Mouse (Mus musculus) testis, postnatal 14 days (tissue): ENCODE data around the gene Ubxn1.
"Not testable (repeated sequence)": the region's sequence is repeated elsewhere in the genome, so short reads cannot be mapped to it uniquely, and the experiment has no call there.

Experiments used
- DNase-seq: peaks from one replicate; pipeline ENCODE4 v3.0.0; 2021; ENCODE audit warnings: low spot score

Gene Ubxn1

DNA sequence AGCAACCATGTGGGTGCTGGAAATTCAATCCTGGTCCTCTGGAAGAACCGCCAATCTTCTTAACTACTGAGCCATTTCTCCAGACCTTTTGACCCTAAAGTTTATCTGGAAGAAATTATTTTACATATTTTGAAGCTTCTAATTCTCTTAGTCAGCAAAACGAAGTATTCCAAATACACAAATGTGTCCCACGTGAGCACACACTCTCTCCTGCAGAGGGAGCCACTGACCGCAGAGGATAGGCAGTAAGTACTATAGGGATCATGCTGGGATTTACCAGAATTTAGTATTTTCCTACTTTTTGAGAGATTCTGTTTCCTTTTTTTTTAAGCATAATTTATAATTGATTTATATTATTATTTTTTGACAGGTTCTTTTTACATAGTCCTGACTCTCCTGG, 13.6 kb upstream of the Ubxn1 start:
- no peak for DNase-seq

- no peak for DNase-seq
These were observed 12.3 kb upstream of the Ubxn1 start for GRCm38 (mm10) chr19:8859018-8859417.

DNA sequence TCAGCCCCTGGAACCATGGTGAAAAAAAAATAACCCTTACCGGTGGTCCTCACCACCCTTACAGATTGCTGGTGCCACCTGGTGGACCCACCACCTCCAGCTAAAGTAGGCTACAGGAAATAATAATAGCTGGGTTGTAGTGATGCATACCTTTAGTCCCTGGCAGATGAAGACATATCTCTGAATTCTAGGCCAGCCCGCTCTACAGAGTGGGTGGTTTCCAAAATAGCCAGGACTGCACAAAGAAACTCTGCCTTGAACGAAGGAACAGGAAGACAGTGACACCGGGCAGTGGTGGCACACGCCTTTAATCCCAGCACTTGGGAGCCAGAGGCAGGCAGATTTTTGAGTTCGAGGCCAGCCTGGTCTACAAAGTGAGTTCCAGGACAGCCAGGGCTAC, 7.0 kb upstream of the Ubxn1 start:
- no peak for DNase-seq

- DNase-seq: not testable (repeated sequence)
These were observed 915 bp upstream of the Ubxn1 start for GRCm38 (mm10) chr19:8870381-8870780.

DNA sequence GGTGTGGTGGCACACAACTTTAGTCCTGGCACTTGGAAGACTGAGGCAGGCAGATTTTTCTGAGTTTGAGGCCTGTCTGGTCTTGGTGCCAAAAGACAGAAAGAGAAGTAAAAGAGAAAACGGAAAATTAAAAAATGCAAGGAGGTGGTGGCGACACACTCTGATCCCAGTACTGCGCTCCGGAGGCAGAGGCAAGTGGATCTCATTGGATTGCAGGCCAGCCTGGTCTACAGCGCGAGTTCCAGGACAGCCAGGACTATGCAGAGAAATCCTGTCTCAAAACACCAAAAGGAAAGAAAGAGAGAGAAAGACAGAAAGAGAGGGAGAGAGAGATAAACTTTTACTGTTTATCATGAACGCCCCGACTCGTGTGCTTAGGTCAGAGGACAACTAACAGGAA, 458 bp upstream of the Ubxn1 start:
- no peak for DNase-seq

DNA sequence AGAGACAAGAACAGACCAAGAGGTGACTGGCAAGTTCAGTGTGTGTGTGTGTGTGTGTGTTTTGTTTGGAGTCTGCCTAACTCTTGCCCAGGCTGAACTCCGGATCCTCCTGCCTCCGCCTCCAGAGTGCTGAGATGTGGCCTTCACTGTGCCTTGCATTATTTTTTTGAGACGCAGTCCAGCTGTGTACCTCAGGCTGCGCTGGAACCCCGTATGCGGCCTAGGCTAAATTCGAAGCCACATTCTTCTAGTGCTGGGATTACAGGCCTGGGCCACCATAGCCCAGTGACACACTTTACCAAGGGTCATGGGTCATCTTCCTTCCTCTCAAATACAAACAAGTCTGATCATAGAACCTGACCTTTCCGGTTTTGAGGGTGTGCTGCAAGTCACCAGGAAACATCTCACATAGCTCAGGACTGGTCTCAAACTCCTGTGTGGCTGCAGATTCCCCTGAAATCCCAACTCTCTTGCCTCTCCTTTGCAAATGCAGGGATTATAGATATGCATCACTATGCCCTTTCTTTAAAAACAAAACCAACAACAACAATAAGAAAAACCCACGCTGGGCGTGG, 1.1 kb downstream of the Ubxn1 start:
- no peak for DNase-seq

GRCm38 (mm10) chr19:8875031-8875430, 3.7 kb downstream of the Ubxn1 start:
- no peak for DNase-seq

- DNase-seq: peak; percentile 88
These were observed 9.2 kb downstream of the Ubxn1 start, which contains the start of gene Uqcc3 for GRCm38 (mm10) chr19:8880311-8881033. Gene Uqcc3 (minus strand): TSS chr19:8880923.

GRCm38 (mm10) chr19:8881034-8881392, 9.7 kb downstream of the Ubxn1 start:
- no peak for DNase-seq

DNA sequence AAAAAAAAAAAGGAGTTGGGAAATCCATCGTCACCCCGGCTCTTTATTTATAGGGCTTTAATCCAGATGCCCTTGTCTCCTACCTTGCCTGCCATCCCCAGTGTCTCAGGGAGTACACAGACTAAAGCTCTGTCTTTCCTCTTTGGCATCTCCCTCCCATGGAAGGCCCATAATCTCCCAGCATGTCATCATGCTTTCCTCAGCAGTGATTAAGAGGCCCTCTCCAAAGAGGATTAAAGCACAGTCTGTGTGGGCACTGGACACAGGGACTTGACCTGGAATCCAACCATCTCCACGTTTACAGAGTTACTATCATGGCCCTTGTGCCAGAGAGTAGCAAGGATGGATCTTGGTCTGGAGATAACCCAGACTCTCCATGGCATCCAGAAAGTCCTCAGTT, 12.3 kb downstream of the Ubxn1 start, which contains the start of the genes Lbhd1 and Gm49403:
TSS of gene Lbhd1 (plus strand) at position 117 of the 400 bp plus-strand sequence.
TSS of gene Gm49403 (plus strand) at position 315 of the 400 bp plus-strand sequence.
- DNase-seq: no peak

DNA sequence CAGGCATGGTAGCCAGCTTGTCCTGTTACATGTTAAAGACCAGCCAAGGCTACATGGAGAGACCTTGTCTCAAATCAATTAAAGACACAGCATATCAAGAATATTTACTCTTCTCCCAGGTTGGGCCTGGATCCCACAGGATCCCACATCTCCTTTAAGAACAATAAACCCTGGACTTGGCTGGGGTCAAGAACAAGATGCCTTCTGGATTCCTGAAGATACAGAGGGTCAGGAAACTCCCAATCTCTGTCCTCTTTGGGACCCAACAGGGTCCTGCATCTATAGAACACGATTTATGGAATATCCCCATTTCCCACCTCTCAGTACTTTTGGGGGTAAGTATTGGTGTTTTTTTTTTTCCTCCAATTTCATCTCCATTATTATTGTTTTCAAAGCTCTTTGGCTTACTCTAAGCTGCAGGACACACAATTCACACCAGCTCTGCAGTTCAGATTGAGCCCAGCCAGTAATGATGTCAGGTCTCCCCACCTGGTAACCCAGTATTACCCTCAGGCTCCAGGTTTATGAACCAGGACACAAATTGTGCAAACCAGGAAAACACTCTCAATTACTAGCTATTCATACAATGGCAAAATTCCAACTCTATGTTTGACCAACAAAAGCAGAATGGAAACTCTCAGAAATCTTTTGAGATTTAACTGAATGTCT, 15.8 kb downstream of the Ubxn1 start:
- no peak for DNase-seq

- no peak for DNase-seq
These were observed 16.5 kb downstream of the Ubxn1 start for GRCm38 (mm10) chr19:8887585-8888463.

GRCm38 (mm10) chr19:8888511-8889385, 17.5 kb downstream of the Ubxn1 start, which contains the start of the genes 1810009A15Rik and Gm49416:
Gene 1810009A15Rik (plus strand): TSS chr19:8888853.
Gene Gm49416 (plus strand): TSS chr19:8888926.
- DNase-seq: peak; percentile 95

DNA sequence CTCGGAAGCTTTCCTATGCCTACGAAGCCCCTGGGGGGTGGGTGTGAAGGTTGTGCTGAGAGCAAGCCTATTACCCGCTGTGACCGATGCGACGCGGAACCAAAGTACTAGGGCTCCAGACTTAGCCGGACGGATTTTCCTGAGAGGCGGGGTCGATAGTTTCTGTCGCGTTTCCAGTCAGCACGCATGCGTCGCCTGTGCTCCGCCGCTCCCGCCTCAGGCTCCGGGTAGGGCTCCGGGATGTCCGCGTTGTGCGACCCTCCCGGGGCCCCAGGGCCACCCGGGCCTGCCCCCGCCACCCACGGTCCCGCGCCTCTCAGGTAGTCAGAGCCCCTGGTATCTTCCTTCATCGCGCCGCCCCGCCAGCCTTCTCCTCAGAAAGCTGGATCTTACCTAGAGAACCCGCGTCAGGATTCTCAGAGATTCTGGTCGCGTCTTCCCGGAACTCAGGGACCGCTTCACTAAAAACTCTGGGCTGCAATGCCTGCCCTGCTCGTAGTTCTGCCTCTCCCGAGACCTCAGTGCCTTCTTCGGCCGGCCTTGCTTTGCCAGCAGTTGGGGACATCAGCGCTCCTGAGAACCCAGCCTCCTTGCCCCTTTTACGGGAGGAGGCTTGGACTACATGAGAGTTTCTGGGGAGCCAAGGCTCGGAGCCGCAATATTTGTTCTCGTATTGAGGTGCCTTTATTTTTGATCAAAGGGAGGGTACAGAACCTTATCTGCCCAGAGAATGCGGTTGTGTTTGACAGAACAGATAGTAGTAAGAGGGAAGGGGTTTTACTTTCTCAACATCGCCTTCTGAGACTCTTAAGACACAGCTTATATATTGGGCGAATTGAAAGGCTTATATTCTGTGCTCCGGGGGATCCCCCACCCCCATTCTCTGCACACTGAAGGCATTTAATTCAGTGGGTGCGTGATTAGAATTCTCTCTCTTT, 21.8 kb downstream of the Ubxn1 start, which contains the start of gene Ints5:
TSS of gene Ints5 (plus strand) at position 177 of the 938 bp plus-strand sequence.
- DNase-seq: peak; percentile 87

- no peak for DNase-seq
These were observed 24.2 kb downstream of the Ubxn1 start for GRCm38 (mm10) chr19:8895397-8895960.

- not testable (repeated sequence) for DNase-seq
These were observed 24.9 kb downstream of the Ubxn1 start for GRCm38 (mm10) chr19:8896231-8896630.

- DNase-seq: peak; percentile 60
These were observed 26.0 kb downstream of the Ubxn1 start for GRCm38 (mm10) chr19:8897211-8897864.

DNA sequence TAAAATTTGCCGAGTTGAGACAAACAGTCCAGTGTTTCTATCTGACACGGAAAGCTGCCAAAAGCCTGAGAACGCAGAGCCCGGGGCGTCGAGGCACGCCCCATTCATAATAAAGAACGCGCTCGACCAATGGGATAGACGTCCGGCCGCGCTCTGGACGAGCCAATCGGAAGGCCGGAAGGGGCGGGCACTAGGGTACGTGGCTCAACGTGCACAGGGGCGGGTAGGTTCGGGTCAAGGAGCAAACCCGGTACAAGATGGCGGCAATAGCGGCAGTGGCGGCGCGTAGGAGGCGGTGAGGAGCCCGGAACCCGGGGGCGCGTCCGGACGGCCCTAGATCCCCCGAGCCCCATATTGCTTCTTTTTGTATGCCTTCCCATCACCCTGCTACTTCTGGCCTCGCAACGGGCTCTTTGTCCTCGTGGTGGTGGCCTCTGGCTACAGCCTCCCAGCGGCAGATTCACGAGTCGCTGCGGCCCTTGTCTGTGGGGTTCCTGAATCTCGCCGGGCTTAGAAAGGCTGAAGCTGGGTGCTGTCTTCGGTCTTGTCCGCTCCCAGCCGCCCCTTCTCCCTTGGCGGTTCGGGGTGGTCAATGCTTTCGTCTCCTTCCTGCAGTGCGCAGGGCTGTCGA, 26.7 kb downstream of the Ubxn1 start, which contains the start of gene Ganab:
TSS of gene Ganab (plus strand) at position 207 of the 631 bp plus-strand sequence.
- peak; percentile 97 for DNase-seq
